In genomic region chr6:120376736-120377135, GRCm38 (mm10) we compare ENCODE assay signal across 24 mouse cellular contexts. TPM values are rescaled to one million over a fixed set of nuclear protein-coding genes. Genes with fewer than 3 reads are reported as not detected.
DNase-seq lines count a peak whose midpoint lies in the region; ATAC-seq lines count a peak whose summit lies in the region.
"Had no signal": no experiment of that assay in that cellular context is flagged by ENCODE, and none has a peak within 500 bp of the region (broad histone marks: within the 10 kb centered on the region; RNA-seq: fewer than 3 reads in every experiment).

No protein-coding gene starts in this region.

- H3K9me3 ChIP-seq in intestine, embryonic 15.5 days, result no peaks in the 10 kb centered on the region
- H3K9me3 ChIP-seq: embryonic facial prominence, embryonic 12.5 days; embryonic facial prominence, embryonic 15.5 days had no signal

- H3K4me3 ChIP-seq in intestine, embryonic 15.5 days (replicated peaks), result no peak overlapping the region
- H3K4me3 ChIP-seq: embryonic facial prominence, embryonic 12.5 days; embryonic facial prominence, embryonic 15.5 days; gastrocnemius, adult 2 months had no signal

- H3K9ac ChIP-seq in intestine, embryonic 15.5 days, result no peak overlapping the region
- H3K9ac ChIP-seq: embryonic facial prominence, embryonic 12.5 days; embryonic facial prominence, embryonic 15.5 days; forebrain, postnatal 0 days; hindbrain, embryonic 14.5 days had no signal

- H3K27me3 ChIP-seq in intestine, embryonic 15.5 days (replicated peaks), result no peaks in the 10 kb centered on the region
- H3K27me3 ChIP-seq: embryonic facial prominence, embryonic 12.5 days; embryonic facial prominence, embryonic 15.5 days had no signal

- no peaks in the 10 kb centered on the region for H3K4me1 ChIP-seq in intestine, embryonic 15.5 days (replicated peaks)
- H3K4me1 ChIP-seq: embryonic facial prominence, embryonic 12.5 days; embryonic facial prominence, embryonic 15.5 days had no signal

- ATAC-seq in intestine, embryonic 15.5 days, result peak; percentile 67; the same call in 1 of the 2 replicates
- ATAC-seq: activated CD4-positive, CD25-positive, alpha-beta regulatory T cell, adult 4 months; CD4-positive, CD25-positive, alpha-beta regulatory T cell, adult 4 months; forebrain, embryonic 14.5 days; forebrain, postnatal 0 days had no signal

- no peak overlapping the region for H3K27ac ChIP-seq in intestine, embryonic 15.5 days
- H3K27ac ChIP-seq: embryonic facial prominence, embryonic 12.5 days; embryonic facial prominence, embryonic 15.5 days; gastrocnemius, adult 2 months; hindbrain, embryonic 14.5 days had no signal

- whole genome bisulfite sequencing in intestine, embryonic 15.5 days, result 77% methylated on average over 2 of the region's 2 CpGs
- 35% methylated on average over 2 of the region's 2 CpGs for WGBS in large intestine, adult 2 months

- peaks cover 31% of the 10 kb centered on the region for H3K36me3 ChIP-seq in intestine, embryonic 15.5 days

- H3K4me2 ChIP-seq in intestine, embryonic 15.5 days (replicated peaks), result no peak overlapping the region
- H3K4me2 ChIP-seq: embryonic facial prominence, embryonic 12.5 days; embryonic facial prominence, embryonic 15.5 days; heart, embryonic 11.5 days; hindbrain, embryonic 14.5 days had no signal

- DNase-seq in kidney, postnatal 36 days, result peak; percentile 8 to 19
- no peak for DNase-seq in kidney, adult 11 months
- DNase-seq in R1 (ENCODE audit: low read depth, low spot score), result peak; percentile 20
- DNase-seq in large intestine, adult 2 months (ENCODE audit: low read depth, low spot score), result peak; percentile 56
- DNase-seq in cerebellum, postnatal 4 days (ENCODE audit: low spot score in 2 of 2), result no peak
- DNase-seq in left cerebral cortex, postnatal 36 days (ENCODE audit: low spot score in 2 of 2), result no peak
- DNase-seq in adrenal gland, adult 8-10 months, result no peak
- DNase-seq: adrenal gland, postnatal 10 days; adrenal gland, postnatal 36 days; cerebellum, adult 18-20 months; cerebellum, adult 9-10 months; cerebellum, postnatal 14 days; forebrain, postnatal 0 days; gastrocnemius, adult 2 months; gastrocnemius, postnatal 14 days; heart, adult 11 months had no signal

- intact Hi-C loops in left cerebral cortex, postnatal 36 days (cut with DNase I), result no loop called here

RNA-seq across cellular contexts. Expression of gene Ccdc77, which starts 12.6 kb away (rescaled TPM):
- polyA plus RNA-seq in intestine, embryonic 15.5 days (2015; fragmentation: Nextera tagmentation; extraction: Ambion mirVana), result 20.5 and 22.1 TPM in 2 replicates
- 2.4 and 3.2 TPM in 2 replicates for polyA plus RNA-seq in large intestine, adult 2 months (2012; rRNA removed)
- 1 to 10 TPM; 3.1 to 7.5 TPM for total RNA-seq in left cerebral cortex, postnatal 36 days (2021)
- total RNA-seq in adrenal gland, adult 8-10 months (2022), result 10 to 100 TPM in 1 of 4 experiments, 1 to 10 TPM in 3; 6.4 to 10.7 (median 6.8) TPM

RNA-seq across cellular contexts. Expression of gene Kdm5a, which starts 12.8 kb away (rescaled TPM):
- 34.6 and 37.3 TPM in 2 replicates for polyA plus RNA-seq in intestine, embryonic 15.5 days (2015; fragmentation: Nextera tagmentation; extraction: Ambion mirVana)
- polyA plus RNA-seq in large intestine, adult 2 months (2012; rRNA removed), result 2.1 and 4.0 TPM in 2 replicates
- 10 to 100 TPM; 35.7 to 43.9 TPM for total RNA-seq in left cerebral cortex, postnatal 36 days (2021)
- 10 to 100 TPM; 46.3 to 75.8 (median 55.2) TPM for total RNA-seq in adrenal gland, adult 8-10 months (2022)

Comparison
In these comparisons a context has a peak if more than half of its experiments do, and no peak if none do; other contexts are left out.
1. DNase-seq: peak in kidney, postnatal 36 days (2 of 2), R1 (single experiment) and large intestine, adult 2 months (single experiment); none in kidney, adult 11 months (single experiment), cerebellum, postnatal 4 days (0 of 2), left cerebral cortex, postnatal 36 days (0 of 2) and adrenal gland, adult 8-10 months (single experiment).